Mouse (Mus musculus): ENCODE measurements at regions not wholly inside any gene's neighbourhood (a gene's known extent, or its start where the extent isn't known, plus 50 kb on each side); places are given as distances from the start of the nearest gene placed in this dataset.

- 45% methylated on average over 5 of the region's 5 CpGs for WGBS
- ATAC-seq (ENCODE audit: low FRiP score), result peak; percentile 75
- H3K27me3 ChIP-seq (ENCODE audit: control insufficient read depth, insufficient read depth, low read length), result no peaks in the 10 kb centered on the region
- peaks cover 3% of the 10 kb centered on the region for H3K4me1 ChIP-seq (replicated peaks; ENCODE audit: control insufficient read depth, insufficient read depth, low read length)
- peak; percentile 33 for DNase-seq (ENCODE audit: low spot score)
- no peaks in the 10 kb centered on the region for H3K36me3 ChIP-seq (ENCODE audit: control insufficient read depth, insufficient read depth, low read length)
- no peaks in the 10 kb centered on the region for H3K9me3 ChIP-seq (ENCODE audit: control insufficient read depth, low read length)
- no peak overlapping the region for H3K4me2 ChIP-seq (replicated peaks; ENCODE audit: low read depth, low read length)
- no peak overlapping the region for H3K4me3 ChIP-seq (ENCODE audit: low read depth, low read length)
- H3K9ac ChIP-seq (ENCODE audit: low read depth, low read length), result no peak overlapping the region
- peak overlapping the region; percentile 45; the same call in 1 of the 2 replicates for H3K27ac ChIP-seq (ENCODE audit: low read depth, low read length)
These were observed 81.9 kb downstream of the Rpl14 start for GRCm38 (mm10) chr9:120653170-120653569.

- Histone ChIP-seq H3K36me3 (ENCODE audit: control insufficient read depth, insufficient read depth, low read length) (no peaks in the 10 kb centered on the region), H3K9me3 (ENCODE audit: control insufficient read depth, low read length) (no peaks in the 10 kb centered on the region), H3K4me1 (replicated peaks; ENCODE audit: control insufficient read depth, insufficient read depth, low read length) (peaks cover 3% of the 10 kb centered on the region), H3K27ac (ENCODE audit: low read depth, low read length) (no peak overlapping the region), H3K9ac (ENCODE audit: low read depth, low read length) (no peak overlapping the region), H3K27me3 (ENCODE audit: control insufficient read depth, insufficient read depth, low read length) (no peaks in the 10 kb centered on the region), H3K4me2 (replicated peaks; ENCODE audit: low read depth, low read length) (no peak overlapping the region), H3K4me3 (ENCODE audit: low read depth, low read length) (no peak overlapping the region)
- ATAC-seq (ENCODE audit: low FRiP score) (no peak), DNase-seq (ENCODE audit: low spot score) (no peak)
- 44% methylated on average over 1 of the region's 1 CpGs for WGBS
These were observed 83.5 kb downstream of the Rpl14 start for GRCm38 (mm10) chr9:120654736-120655135.

GRCm38 (mm10) chr9:120656976-120657375 lies 85.7 kb downstream of the Rpl14 start:
- Histone ChIP-seq H3K9me3 (ENCODE audit: control insufficient read depth, low read length) (no peaks in the 10 kb centered on the region), H3K4me1 (replicated peaks; ENCODE audit: control insufficient read depth, insufficient read depth, low read length) (peaks cover 3% of the 10 kb centered on the region), H3K27me3 (ENCODE audit: control insufficient read depth, insufficient read depth, low read length) (no peaks in the 10 kb centered on the region), H3K4me2 (replicated peaks; ENCODE audit: low read depth, low read length) (no peak overlapping the region), H3K27ac (ENCODE audit: low read depth, low read length) (no peak overlapping the region), H3K36me3 (ENCODE audit: control insufficient read depth, insufficient read depth, low read length) (no peaks in the 10 kb centered on the region), H3K9ac (ENCODE audit: low read depth, low read length) (no peak overlapping the region), H3K4me3 (ENCODE audit: low read depth, low read length) (no peak overlapping the region)
- DNase-seq (ENCODE audit: low spot score), result peak; percentile 74
- 26% methylated on average over 4 of the region's 6 CpGs for WGBS
- ATAC-seq (ENCODE audit: low FRiP score), result no peak

GRCm38 (mm10) chr9:120657786-120658185 lies 86.5 kb downstream of the Rpl14 start:
- no peak for DNase-seq (ENCODE audit: low spot score)
- H3K36me3 ChIP-seq (ENCODE audit: control insufficient read depth, insufficient read depth, low read length), result no peaks in the 10 kb centered on the region
- H3K27me3 ChIP-seq (ENCODE audit: control insufficient read depth, insufficient read depth, low read length), result no peaks in the 10 kb centered on the region
- H3K9me3 ChIP-seq (ENCODE audit: control insufficient read depth, low read length), result no peaks in the 10 kb centered on the region
- H3K27ac ChIP-seq (ENCODE audit: low read depth, low read length), result no peak overlapping the region
- H3K9ac ChIP-seq (ENCODE audit: low read depth, low read length), result no peak overlapping the region
- no peak overlapping the region for H3K4me2 ChIP-seq (replicated peaks; ENCODE audit: low read depth, low read length)
- H3K4me3 ChIP-seq (ENCODE audit: low read depth, low read length), result no peak overlapping the region
- H3K4me1 ChIP-seq (replicated peaks; ENCODE audit: control insufficient read depth, insufficient read depth, low read length), result peaks cover 3% of the 10 kb centered on the region
- no peak for ATAC-seq (ENCODE audit: low FRiP score)

GRCm38 (mm10) chr9:120658576-120658975 lies 87.3 kb downstream of the Rpl14 start:
- Histone ChIP-seq H3K9ac (ENCODE audit: low read depth, low read length) (no peak overlapping the region), H3K9me3 (ENCODE audit: control insufficient read depth, low read length) (no peaks in the 10 kb centered on the region), H3K27me3 (ENCODE audit: control insufficient read depth, insufficient read depth, low read length) (no peaks in the 10 kb centered on the region), H3K27ac (ENCODE audit: low read depth, low read length) (no peak overlapping the region), H3K4me3 (ENCODE audit: low read depth, low read length) (no peak overlapping the region), H3K4me2 (replicated peaks; ENCODE audit: low read depth, low read length) (no peak overlapping the region), H3K4me1 (replicated peaks; ENCODE audit: control insufficient read depth, insufficient read depth, low read length) (0 out of 2 replicates have a peak, but pooled peaks cover 3% of the 10 kb centered on the region), H3K36me3 (ENCODE audit: control insufficient read depth, insufficient read depth, low read length) (no peaks in the 10 kb centered on the region)
- WGBS, result 84% methylated on average over 2 of the region's 2 CpGs
- ATAC-seq (ENCODE audit: low FRiP score), result no peak
- no peak for DNase-seq (ENCODE audit: low spot score)

- no peak for ATAC-seq (ENCODE audit: low FRiP score)
- Histone ChIP-seq H3K36me3 (ENCODE audit: control insufficient read depth, insufficient read depth, low read length) (no peaks in the 10 kb centered on the region), H3K9ac (ENCODE audit: low read depth, low read length) (no peak overlapping the region), H3K9me3 (ENCODE audit: control insufficient read depth, low read length) (no peaks in the 10 kb centered on the region), H3K27ac (ENCODE audit: low read depth, low read length) (no peak overlapping the region), H3K4me3 (ENCODE audit: low read depth, low read length) (no peak overlapping the region), H3K4me1 (replicated peaks; ENCODE audit: control insufficient read depth, insufficient read depth, low read length) (no peaks in the 10 kb centered on the region), H3K4me2 (replicated peaks; ENCODE audit: low read depth, low read length) (no peak overlapping the region), H3K27me3 (ENCODE audit: control insufficient read depth, insufficient read depth, low read length) (no peaks in the 10 kb centered on the region)
- WGBS, result 76% methylated on average over 5 of the region's 5 CpGs
- no peak for DNase-seq (ENCODE audit: low spot score)
These were observed 90.0 kb downstream of the Rpl14 start for GRCm38 (mm10) chr9:120661226-120661625.

GRCm38 (mm10) chr9:120661641-120662227 lies 90.5 kb downstream of the Rpl14 start:
- Histone ChIP-seq H3K9me3 (ENCODE audit: control insufficient read depth, low read length) (no peaks in the 10 kb centered on the region), H3K4me2 (replicated peaks; ENCODE audit: low read depth, low read length) (no peak overlapping the region), H3K27me3 (ENCODE audit: control insufficient read depth, insufficient read depth, low read length) (no peaks in the 10 kb centered on the region), H3K9ac (ENCODE audit: low read depth, low read length) (no peak overlapping the region), H3K4me3 (ENCODE audit: low read depth, low read length) (no peak overlapping the region), H3K27ac (ENCODE audit: low read depth, low read length) (no peak overlapping the region), H3K36me3 (ENCODE audit: control insufficient read depth, insufficient read depth, low read length) (no peaks in the 10 kb centered on the region), H3K4me1 (replicated peaks; ENCODE audit: control insufficient read depth, insufficient read depth, low read length) (no peaks in the 10 kb centered on the region)
- 85% methylated on average over 7 of the region's 7 CpGs for WGBS
- ATAC-seq (ENCODE audit: low FRiP score) (no peak), DNase-seq (ENCODE audit: low spot score) (no peak)

- Histone ChIP-seq H3K9me3 (ENCODE audit: control insufficient read depth, low read length) (no peaks in the 10 kb centered on the region), H3K27me3 (ENCODE audit: control insufficient read depth, insufficient read depth, low read length) (no peaks in the 10 kb centered on the region), H3K4me1 (replicated peaks; ENCODE audit: control insufficient read depth, insufficient read depth, low read length) (no peaks in the 10 kb centered on the region), H3K4me2 (replicated peaks; ENCODE audit: low read depth, low read length) (no peak overlapping the region), H3K27ac (ENCODE audit: low read depth, low read length) (no peak overlapping the region), H3K9ac (ENCODE audit: low read depth, low read length) (no peak overlapping the region), H3K36me3 (ENCODE audit: control insufficient read depth, insufficient read depth, low read length) (no peaks in the 10 kb centered on the region), H3K4me3 (ENCODE audit: low read depth, low read length) (no peak overlapping the region)
- WGBS, result 64% methylated on average over 6 of the region's 6 CpGs
- DNase-seq (ENCODE audit: low spot score) (no peak), ATAC-seq (ENCODE audit: low FRiP score) (no peak)
These were observed 91.9 kb downstream of the Rpl14 start for GRCm38 (mm10) chr9:120663181-120663580.

GRCm38 (mm10) chr9:120664086-120664485 lies 92.8 kb downstream of the Rpl14 start:
- H3K9ac ChIP-seq (ENCODE audit: low read depth, low read length), result no peak overlapping the region
- 91% methylated on average over 10 of the region's 10 CpGs for WGBS

More at GRCm38 (mm10) chr9:120664086-120664485, 92.8 kb downstream of the Rpl14 start:
- H3K36me3 ChIP-seq (ENCODE audit: control insufficient read depth, insufficient read depth, low read length), result no peaks in the 10 kb centered on the region
- no peak overlapping the region for H3K27ac ChIP-seq (ENCODE audit: low read depth, low read length)
- H3K4me3 ChIP-seq (ENCODE audit: low read depth, low read length), result no peak overlapping the region
- no peaks in the 10 kb centered on the region for H3K9me3 ChIP-seq (ENCODE audit: control insufficient read depth, low read length)
- no peak overlapping the region for H3K4me2 ChIP-seq (replicated peaks; ENCODE audit: low read depth, low read length)
- H3K27me3 ChIP-seq (ENCODE audit: control insufficient read depth, insufficient read depth, low read length), result no peaks in the 10 kb centered on the region
- no peaks in the 10 kb centered on the region for H3K4me1 ChIP-seq (replicated peaks; ENCODE audit: control insufficient read depth, insufficient read depth, low read length)
- no peak for DNase-seq (ENCODE audit: low spot score)
- no peak for ATAC-seq (ENCODE audit: low FRiP score)
